Mouse (Mus musculus) forebrain, embryonic 12.5 days (tissue): Measurements from ENCODE around the gene Efna2. TPM values are rescaled to one million over a fixed set of nuclear protein-coding genes. Genes with fewer than 3 reads are reported as not detected.
A peak's percentile ranks its signal among the peaks of the same experiment; 100 is the strongest.

Source experiments
- ATAC-seq: fragments of 200-750 bp; cut with Nextera tagmentation; 2 replicates; pipeline ENCODE4 v1.8.0; 2017; ENCODE audit warnings: moderate TSS enrichment; ENCODE audit not compliant: low FRiP score
- H3K27ac ChIP-seq: fragments of 300-500 bp; sonication (generic); 2 replicates; pipeline ENCODE4 v1.5.1; 2016; ENCODE audit warnings: mild to moderate bottlenecking
- H3K27me3 ChIP-seq: fragments of 300-500 bp; sonication (generic); 2 replicates; pipeline ENCODE4 v1.6.1; 2016; ENCODE audit warnings: mild to moderate bottlenecking
- H3K36me3 ChIP-seq: fragments of 300-500 bp; sonication (generic); replicated peaks from 2 replicates; pipeline ENCODE4 v1.6.1; 2016; ENCODE audit warnings: mild to moderate bottlenecking
- H3K4me1 ChIP-seq: fragments of 300-500 bp; sonication (generic); 2 replicates; pipeline ENCODE4 v1.6.1; 2016
- H3K4me2 ChIP-seq: fragments of 300-500 bp; sonication (generic); 2 replicates; pipeline ENCODE4 v1.6.1; 2016; ENCODE audit warnings: mild to moderate bottlenecking, moderate library complexity
- H3K4me3 ChIP-seq: fragments of 300-500 bp; sonication (generic); replicated peaks from 2 replicates; pipeline ENCODE4 v1.5.1; 2016; ENCODE audit warnings: mild to moderate bottlenecking
- H3K9ac ChIP-seq: fragments of 300-500 bp; sonication (generic); 2 replicates; pipeline ENCODE4 v1.6.1; 2016; ENCODE audit warnings: mild to moderate bottlenecking
- H3K9me3 ChIP-seq: fragments of 300-500 bp; sonication (generic); 2 replicates; pipeline ENCODE4 v1.6.1; 2016
- WGBS: fragments of 180-500 bp; shearing (Covaris S2); methylation state at CpG from one replicate; pipeline ENCODE4 v1.1.7; 2016; 5-methylcytosine and 5-hydroxymethylcytosine counted together
- polyA plus RNA-seq: library from polyadenylated mRNA; unstranded; fragments of >200 nt; fragmentation: Nextera tagmentation; extraction: Ambion mirVana; gene quantifications from 2 replicates; pipeline ENCODE4 v1.2.1, GENCODE M21; 2016

Efna2 gene
- polyA plus RNA-seq, 1 experiment from 2014 or later, result 48.9 TPM

DNA sequence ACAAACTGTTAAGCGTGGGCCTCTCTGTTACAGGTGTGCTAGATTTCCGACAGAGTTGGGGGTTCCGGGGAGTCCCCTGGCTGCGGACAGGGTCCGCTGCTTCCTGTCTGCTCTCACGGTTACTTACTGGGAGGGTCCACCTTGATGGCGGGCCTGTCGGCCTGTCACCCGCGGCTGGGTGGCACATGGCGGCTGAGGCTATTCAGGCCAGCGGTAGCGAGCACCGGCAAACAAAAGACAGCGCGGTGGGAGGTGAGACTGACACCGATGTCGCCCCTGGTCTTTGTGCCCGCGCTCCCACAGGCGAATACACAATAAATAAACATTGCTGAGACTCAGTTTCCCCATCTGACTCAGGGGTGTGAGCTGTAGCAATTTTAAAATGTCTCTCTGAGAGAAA is 10.7 kb downstream of the Efna2 start:
- peak; percentile 57; the same call in 1 of the 2 replicates for ATAC-seq
- Histone ChIP-seq H3K4me2 (peak overlapping the region; percentile 74), H3K4me3 (peak overlapping the region; percentile 45), H3K27me3 (peaks cover 47% of the 10 kb centered on the region), H3K9ac (peak overlapping the region; percentile 74), H3K4me1 (peaks cover 67% of the 10 kb centered on the region), H3K27ac (peak overlapping the region; percentile 85), H3K9me3 (no peaks in the 10 kb centered on the region), H3K36me3 (peaks cover 30% of the 10 kb centered on the region)
- 2% methylated on average over 21 of the region's 21 CpGs for WGBS

DNA sequence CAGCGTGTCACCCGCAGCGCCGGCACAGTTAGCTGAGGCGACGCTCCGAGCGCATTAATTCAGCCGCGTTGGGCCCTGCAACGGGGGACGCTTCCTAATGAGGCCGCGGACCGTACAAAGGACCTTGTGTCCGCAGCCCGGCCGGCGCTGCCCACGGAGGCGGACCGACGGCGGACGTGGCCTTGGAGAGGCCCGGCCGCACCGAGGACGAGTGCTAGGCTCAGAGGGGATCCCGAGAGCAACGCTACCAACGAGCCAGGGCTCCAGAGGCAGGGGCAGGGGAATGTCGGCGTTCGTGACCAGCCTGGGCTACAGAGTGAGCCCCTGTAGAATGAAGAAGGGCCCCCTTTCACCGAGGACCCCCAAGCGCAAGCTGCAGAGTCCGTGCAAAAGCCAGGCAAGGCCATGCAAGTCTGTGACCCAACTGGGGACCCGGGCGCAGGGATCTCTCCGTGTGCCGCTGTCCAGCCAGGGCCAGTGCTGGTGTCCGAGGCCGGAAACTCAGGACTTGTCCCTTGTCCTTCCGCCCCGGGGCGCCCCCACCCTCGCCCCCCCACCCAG is 11.3 kb downstream of the Efna2 start:
- peak; percentile 55 for ATAC-seq
- H3K36me3 ChIP-seq, result peaks cover 30% of the 10 kb centered on the region
- H3K4me3 ChIP-seq, result peak overlapping the region; percentile 45
- H3K27me3 ChIP-seq, result peaks cover 47% of the 10 kb centered on the region
- peaks cover 65% of the 10 kb centered on the region for H3K4me1 ChIP-seq
- H3K27ac ChIP-seq, result peak overlapping the region; percentile 85
- H3K9ac ChIP-seq, result peak overlapping the region; percentile 74
- under 1% methylated on average over 48 of the region's 48 CpGs for WGBS
- peak overlapping the region; percentile 74 for H3K4me2 ChIP-seq
- no peaks in the 10 kb centered on the region for H3K9me3 ChIP-seq

DNA sequence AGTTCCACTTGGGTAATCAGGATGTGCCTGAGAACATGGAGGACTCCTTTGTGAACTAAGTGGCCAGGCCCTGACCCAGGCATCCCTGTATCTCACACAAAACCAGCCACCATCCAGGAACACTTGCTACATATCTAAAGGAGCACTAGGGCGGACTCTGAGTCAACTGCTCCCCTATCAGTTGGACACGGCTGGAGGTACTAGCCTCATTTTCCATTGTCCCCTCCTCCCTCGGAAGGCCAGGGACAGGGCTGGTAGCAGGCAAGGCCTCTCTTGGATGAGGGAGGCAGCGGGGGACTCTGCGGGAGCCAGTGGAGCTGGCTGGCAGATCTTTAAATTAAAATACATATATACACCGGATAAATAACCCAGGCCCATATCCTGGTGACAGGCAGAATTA is 14.7 kb downstream of the Efna2 start:
- Histone ChIP-seq H3K9me3 (no peaks in the 10 kb centered on the region), H3K27me3 (peaks cover 34% of the 10 kb centered on the region), H3K4me1 (peaks cover 74% of the 10 kb centered on the region), H3K36me3 (peaks cover 3% of the 10 kb centered on the region), H3K27ac (peak overlapping the region; percentile 78), H3K9ac (no peak overlapping the region), H3K4me3 (no peak overlapping the region), H3K4me2 (no peak overlapping the region)
- 41% methylated on average over 6 of the region's 6 CpGs for WGBS
- no peak for ATAC-seq

DNA sequence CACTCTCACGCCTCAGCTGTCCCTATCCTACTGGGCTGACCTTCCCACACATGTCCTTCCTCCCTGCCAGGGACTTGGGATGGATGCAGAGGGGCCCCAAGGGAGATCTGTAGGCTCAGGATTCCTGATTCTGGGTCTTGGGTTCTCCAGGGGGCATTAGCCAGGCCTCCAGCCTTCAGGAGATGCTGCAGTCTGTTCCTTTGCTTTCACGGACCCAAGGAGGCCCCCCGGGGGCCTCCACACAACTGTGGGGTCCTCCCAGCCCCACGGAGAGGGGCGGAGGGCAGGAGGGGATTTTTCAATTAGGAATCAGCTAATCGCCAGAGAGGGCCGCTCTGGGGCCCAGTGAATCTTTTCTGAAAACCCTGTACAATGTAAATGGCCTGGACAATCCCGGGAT is 15.2 kb downstream of the Efna2 start:
- 7% methylated on average over 8 of the region's 8 CpGs for WGBS
- no peak overlapping the region for H3K9ac ChIP-seq
- no peak overlapping the region for H3K4me2 ChIP-seq
- H3K36me3 ChIP-seq, result no peaks in the 10 kb centered on the region
- no peak for ATAC-seq
- peaks cover 31% of the 10 kb centered on the region for H3K27me3 ChIP-seq
- H3K27ac ChIP-seq, result peak overlapping the region; percentile 78
- no peaks in the 10 kb centered on the region for H3K9me3 ChIP-seq
- H3K4me3 ChIP-seq, result no peak overlapping the region
- H3K4me1 ChIP-seq, result peaks cover 71% of the 10 kb centered on the region

DNA sequence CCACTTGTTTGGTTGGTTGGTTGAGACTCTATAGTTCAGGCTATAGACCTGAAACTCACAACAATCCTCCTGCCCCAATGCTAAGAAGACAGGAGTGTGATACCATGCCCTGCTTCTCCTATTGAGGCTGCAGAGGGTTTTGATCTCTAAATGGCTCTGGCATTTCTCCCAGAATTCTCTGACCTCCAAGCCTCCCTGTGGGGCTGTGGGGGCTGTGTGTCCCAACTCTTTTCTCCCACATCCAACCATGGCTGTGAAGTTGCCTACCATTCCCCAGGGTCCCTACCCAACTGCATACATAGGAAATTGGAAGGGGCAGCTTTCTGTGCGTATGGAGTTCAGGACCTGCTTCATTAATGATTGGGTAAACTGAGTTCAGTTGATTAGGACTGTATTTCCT is 16.9 kb downstream of the Efna2 start:
- H3K27me3 ChIP-seq, result peaks cover 20% of the 10 kb centered on the region; the same call in 1 of the 2 replicates
- H3K9ac ChIP-seq, result no peak overlapping the region
- H3K9me3 ChIP-seq, result no peaks in the 10 kb centered on the region
- H3K36me3 ChIP-seq, result no peaks in the 10 kb centered on the region
- ATAC-seq, result no peak
- WGBS, result 85% methylated on average over 1 of the region's 1 CpGs
- H3K27ac ChIP-seq, result no peak overlapping the region
- H3K4me2 ChIP-seq, result no peak overlapping the region
- peaks cover 65% of the 10 kb centered on the region for H3K4me1 ChIP-seq
- no peak overlapping the region for H3K4me3 ChIP-seq

DNA sequence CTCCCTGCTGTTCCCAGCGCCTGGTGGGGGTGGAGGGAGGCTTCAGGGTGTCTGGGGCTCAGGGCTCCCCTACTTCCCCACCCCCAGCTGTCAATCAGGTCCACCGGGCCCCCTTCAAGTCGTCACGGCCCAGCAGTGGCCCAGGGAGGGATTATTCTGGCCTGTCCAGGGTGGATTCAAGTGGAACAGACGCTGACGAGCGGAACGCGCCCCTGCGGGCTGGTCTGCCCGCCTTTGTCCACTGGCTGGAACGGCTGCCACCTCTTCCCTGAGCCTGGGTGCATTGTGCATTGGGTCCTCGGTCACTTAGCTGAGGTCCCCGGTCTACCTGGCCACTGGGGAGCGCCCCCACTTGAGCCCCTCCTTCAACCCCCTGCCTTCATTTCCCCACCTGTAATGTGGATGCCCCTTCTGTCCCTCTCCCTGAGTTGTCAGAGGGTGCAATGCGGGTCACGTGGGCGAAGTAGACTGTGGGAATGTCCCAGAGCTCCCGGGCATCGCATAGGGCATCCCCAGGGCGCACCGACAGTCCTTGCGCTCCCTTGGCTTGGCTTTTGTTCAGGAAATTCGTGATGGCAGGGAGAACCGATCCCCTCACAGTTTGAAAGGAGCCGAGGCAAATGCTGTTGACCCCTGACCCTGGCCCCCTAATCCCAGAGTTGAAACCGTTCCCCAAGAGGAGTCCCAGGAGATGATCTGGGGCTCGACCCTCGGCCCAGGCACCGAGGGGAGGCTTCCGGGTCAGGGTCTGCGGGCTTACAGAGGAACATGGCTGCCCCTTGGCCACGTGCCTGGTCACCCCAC is 17.7 kb downstream of the Efna2 start:
- H3K27ac ChIP-seq, result no peak overlapping the region
- no peak overlapping the region for H3K4me3 ChIP-seq
- WGBS, result 33% methylated on average over 33 of the region's 33 CpGs
- H3K4me1 ChIP-seq, result peaks cover 59% of the 10 kb centered on the region
- no peaks in the 10 kb centered on the region for H3K36me3 ChIP-seq
- H3K4me2 ChIP-seq, result no peak overlapping the region
- H3K9ac ChIP-seq, result peak overlapping the region; percentile 33; the same call in 1 of the 2 replicates
- no peaks in the 10 kb centered on the region for H3K9me3 ChIP-seq
- ATAC-seq, result no peak
- peaks cover 19% of the 10 kb centered on the region; the same call in 1 of the 2 replicates for H3K27me3 ChIP-seq

DNA sequence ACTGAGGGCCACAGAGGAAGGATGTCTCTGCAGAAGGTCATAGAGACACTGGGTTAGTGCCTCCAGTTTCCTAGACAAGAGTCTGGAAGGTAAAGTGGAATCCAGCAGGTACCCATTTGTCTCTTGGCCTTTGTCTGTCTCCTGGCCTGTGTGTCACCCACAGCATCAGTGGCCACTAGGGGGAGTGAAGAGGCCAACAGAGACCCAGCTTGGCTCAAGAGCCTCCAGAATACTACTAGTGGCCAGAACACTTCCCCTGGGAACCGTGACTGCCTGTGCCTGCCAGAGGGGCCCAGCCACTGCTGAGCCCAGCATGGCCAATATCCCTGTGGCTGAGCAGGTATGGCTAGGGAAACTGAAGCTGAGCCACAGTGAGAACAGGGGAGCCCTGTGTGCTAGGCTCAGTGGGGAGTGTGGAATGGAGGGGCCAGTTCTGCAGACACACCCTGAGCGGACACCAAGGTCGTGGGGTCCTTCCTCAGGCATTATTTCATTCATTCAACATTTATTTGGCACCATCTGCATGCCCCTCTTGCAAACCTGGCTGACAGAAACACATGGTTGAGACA is 20.2 kb downstream of the Efna2 start:
- 55% methylated on average over 3 of the region's 3 CpGs for WGBS
- ATAC-seq, result peak; percentile 71
- H3K27me3 ChIP-seq, result peaks cover 10% of the 10 kb centered on the region; the same call in 1 of the 2 replicates
- H3K9me3 ChIP-seq, result no peaks in the 10 kb centered on the region
- no peak overlapping the region for H3K4me2 ChIP-seq
- H3K4me1 ChIP-seq, result peaks cover 48% of the 10 kb centered on the region
- no peaks in the 10 kb centered on the region for H3K36me3 ChIP-seq
- H3K9ac ChIP-seq, result no peak overlapping the region
- H3K4me3 ChIP-seq, result no peak overlapping the region
- no peak overlapping the region for H3K27ac ChIP-seq

DNA sequence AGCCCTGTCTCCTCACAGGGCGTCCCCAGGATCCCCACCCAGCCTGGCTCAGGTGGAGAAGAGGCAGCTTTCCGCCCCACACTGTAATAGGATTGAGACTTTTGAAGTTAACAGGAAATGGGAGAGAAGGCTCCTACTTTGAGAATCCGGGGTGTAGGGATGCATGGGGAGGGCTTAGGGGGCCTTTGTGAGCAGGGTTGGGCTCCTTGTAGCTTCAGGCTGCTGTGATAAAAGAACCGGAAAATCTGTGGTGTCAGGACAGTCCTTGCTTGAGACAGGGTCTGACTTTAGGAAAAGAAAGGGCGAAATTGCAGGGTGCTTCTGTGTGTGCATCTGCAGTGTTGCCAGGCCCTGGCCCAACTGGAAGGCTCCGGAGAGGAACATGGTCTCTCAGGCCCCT is 21.2 kb downstream of the Efna2 start:
- H3K4me1 ChIP-seq, result peaks cover 40% of the 10 kb centered on the region
- no peak overlapping the region for H3K4me3 ChIP-seq
- H3K36me3 ChIP-seq, result no peaks in the 10 kb centered on the region
- H3K27me3 ChIP-seq, result peaks cover 14% of the 10 kb centered on the region
- H3K9ac ChIP-seq, result no peak overlapping the region
- no peak overlapping the region for H3K4me2 ChIP-seq
- no peaks in the 10 kb centered on the region for H3K9me3 ChIP-seq
- H3K27ac ChIP-seq, result no peak overlapping the region
- no peak for ATAC-seq
- 75% methylated on average over 6 of the region's 6 CpGs for WGBS

DNA sequence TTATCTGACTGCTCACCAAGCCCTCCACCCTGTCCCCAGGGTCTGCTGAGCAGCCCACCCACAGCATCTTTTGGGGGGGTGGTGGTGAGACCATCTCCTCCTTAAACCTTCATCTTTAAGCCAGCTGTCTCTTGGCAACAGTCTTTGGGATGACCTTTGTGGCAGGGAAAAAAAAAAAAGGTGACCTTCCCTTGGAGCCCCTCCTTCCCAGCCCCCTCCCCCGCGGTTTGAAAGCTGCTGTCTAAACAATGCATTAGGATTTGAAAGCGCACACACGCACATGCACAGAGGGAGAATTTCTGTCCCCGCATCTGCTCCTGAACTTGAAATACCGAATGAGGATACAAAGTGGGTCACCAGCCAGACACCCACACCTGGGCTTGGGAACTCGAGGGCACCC is 24.8 kb downstream of the Efna2 start:
- H3K4me3 ChIP-seq, result no peak overlapping the region
- H3K36me3 ChIP-seq, result no peaks in the 10 kb centered on the region
- H3K27me3 ChIP-seq, result peaks cover 4% of the 10 kb centered on the region; the same call in 1 of the 2 replicates
- no peak overlapping the region for H3K9ac ChIP-seq
- H3K9me3 ChIP-seq, result no peaks in the 10 kb centered on the region
- H3K4me2 ChIP-seq, result no peak overlapping the region
- no peak for ATAC-seq
- peaks cover 42% of the 10 kb centered on the region for H3K4me1 ChIP-seq
- H3K27ac ChIP-seq, result peak overlapping the region; percentile 67
- WGBS, result 13% methylated on average over 7 of the region's 7 CpGs

DNA sequence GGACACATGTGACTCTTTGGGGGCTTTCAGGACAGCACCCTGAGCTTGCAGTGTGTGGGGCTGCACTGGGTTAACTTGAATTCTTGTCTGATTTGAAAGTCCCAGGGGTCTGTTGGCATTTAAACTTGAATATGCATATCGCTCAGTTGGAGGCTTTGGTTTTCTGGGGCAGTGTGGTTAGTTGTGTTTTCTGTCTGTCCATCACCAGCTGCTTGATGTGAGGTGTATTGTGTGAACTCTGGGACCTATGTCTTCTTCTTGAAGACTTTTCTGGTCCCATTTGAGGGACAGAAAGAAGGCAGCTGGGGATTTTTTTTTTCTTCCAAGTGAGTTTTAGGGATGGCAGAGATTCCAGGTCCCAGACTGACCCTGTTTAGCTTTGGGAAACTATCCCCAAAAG is 27.9 kb downstream of the Efna2 start:
- Histone ChIP-seq H3K27ac (no peak overlapping the region), H3K27me3 (peaks cover 4% of the 10 kb centered on the region)

DNA sequence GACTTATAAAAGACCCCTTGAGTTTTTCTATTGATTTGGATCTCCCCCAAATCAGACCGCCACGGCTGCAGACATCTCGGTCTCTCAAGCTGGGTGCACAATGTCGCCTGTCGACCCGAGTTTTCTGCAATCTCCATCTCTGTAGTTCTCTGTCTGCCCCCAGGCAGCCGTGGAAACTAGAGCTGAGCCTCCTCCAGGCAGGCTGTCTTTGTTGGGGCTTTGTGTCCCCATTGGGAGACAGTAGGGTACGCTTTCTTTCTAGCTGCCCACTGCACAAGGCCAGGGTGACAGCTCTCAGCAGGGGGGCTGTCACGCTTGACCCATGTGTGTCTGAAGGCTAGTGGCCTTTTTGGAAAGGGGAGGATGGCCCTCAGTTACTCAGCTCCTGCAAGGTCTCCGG is 28.4 kb downstream of the Efna2 start:
- 50% methylated on average over 10 of the region's 10 CpGs for WGBS
- H3K4me1 ChIP-seq, result peaks cover 37% of the 10 kb centered on the region
- H3K36me3 ChIP-seq, result no peaks in the 10 kb centered on the region
- peaks cover 4% of the 10 kb centered on the region for H3K27me3 ChIP-seq
- no peak for ATAC-seq
- no peak overlapping the region for H3K4me2 ChIP-seq
- H3K9ac ChIP-seq, result peak overlapping the region; percentile 17; the same call in 1 of the 2 replicates
- H3K27ac ChIP-seq, result no peak overlapping the region
- no peaks in the 10 kb centered on the region for H3K9me3 ChIP-seq
- H3K4me3 ChIP-seq, result no peak overlapping the region

More for the DNA sequence above, 27.9 kb downstream of the Efna2 start:
- Histone ChIP-seq H3K36me3 (no peaks in the 10 kb centered on the region), H3K4me2 (no peak overlapping the region), H3K9ac (peak overlapping the region; percentile 17; the same call in 1 of the 2 replicates), H3K9me3 (no peaks in the 10 kb centered on the region), H3K4me3 (no peak overlapping the region), H3K4me1 (peaks cover 37% of the 10 kb centered on the region)
- ATAC-seq, result no peak
- WGBS, result 55% methylated on average over 1 of the region's 1 CpGs

DNA sequence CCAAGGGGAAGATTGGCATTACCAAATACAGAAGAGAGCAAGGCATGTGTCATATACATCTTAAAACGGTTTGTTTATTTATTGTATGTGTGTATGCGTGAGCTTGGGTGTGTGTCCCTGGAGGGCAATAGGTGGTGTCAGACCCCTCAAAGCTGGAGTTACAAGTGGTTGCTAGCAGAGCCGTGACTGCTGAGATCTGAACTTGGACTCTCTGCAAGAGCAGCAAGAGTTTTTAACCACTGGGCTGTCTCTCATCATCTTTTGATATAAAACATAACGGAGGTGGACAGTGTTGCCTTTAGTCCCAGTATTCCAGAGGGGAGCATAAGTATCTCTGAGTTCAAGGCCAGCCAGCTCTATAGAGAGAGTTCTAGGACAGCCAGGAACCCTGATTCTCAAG is 29.0 kb downstream of the Efna2 start:
- no peak for ATAC-seq
- H3K4me1 ChIP-seq, result peaks cover 37% of the 10 kb centered on the region
- no peaks in the 10 kb centered on the region for H3K9me3 ChIP-seq
- no peak overlapping the region for H3K4me3 ChIP-seq
- 82% methylated on average over 4 of the region's 4 CpGs for WGBS
- H3K4me2 ChIP-seq, result peak overlapping the region; percentile 35; the same call in 1 of the 2 replicates
- H3K36me3 ChIP-seq, result no peaks in the 10 kb centered on the region
- no peak overlapping the region for H3K9ac ChIP-seq
- H3K27me3 ChIP-seq, result peaks cover 4% of the 10 kb centered on the region
- 0 out of 2 replicates have a peak overlapping the region, but pooled peaks have one; percentile 72 for H3K27ac ChIP-seq
